Mouse (Mus musculus) cerebellum, adult 9-10 months (tissue): Measurements from ENCODE around the gene Dnph1.
"Not testable (repeated sequence)": the region's sequence is repeated elsewhere in the genome, so short reads cannot be mapped to it uniquely, and the experiment has no call there.

Experiments used
- DNase-seq: peaks from one replicate; pipeline ENCODE4 v3.0.0; 2022

Gene Dnph1

GRCm38 (mm10) chr17:46496623-46497434 lies at the start of gene Dnph1:
TSS of gene Dnph1 (plus strand) at chr17:46496711.
- DNase-seq = peak; percentile 82

DNA sequence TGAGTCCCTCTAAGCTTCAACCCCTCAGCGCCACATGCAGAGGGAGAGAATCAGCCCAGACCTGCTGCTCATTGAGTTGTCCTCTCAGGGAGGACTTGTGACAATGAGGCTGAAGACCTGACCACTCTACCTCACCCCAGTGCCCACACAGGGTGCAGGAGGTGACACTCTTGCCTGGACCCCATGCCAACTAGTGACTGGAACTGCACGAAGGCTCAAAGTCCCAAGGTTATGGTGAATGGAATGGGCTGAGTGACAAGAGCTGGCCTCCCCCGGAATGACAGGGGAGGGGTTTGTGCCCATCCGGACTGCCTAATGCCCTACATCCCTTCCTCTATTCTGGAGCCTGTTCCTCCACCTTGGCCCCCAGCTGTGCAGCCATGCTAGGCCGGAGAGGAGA lies 43.8 kb upstream of the Dnph1 start:
- no peak for DNase-seq

DNA sequence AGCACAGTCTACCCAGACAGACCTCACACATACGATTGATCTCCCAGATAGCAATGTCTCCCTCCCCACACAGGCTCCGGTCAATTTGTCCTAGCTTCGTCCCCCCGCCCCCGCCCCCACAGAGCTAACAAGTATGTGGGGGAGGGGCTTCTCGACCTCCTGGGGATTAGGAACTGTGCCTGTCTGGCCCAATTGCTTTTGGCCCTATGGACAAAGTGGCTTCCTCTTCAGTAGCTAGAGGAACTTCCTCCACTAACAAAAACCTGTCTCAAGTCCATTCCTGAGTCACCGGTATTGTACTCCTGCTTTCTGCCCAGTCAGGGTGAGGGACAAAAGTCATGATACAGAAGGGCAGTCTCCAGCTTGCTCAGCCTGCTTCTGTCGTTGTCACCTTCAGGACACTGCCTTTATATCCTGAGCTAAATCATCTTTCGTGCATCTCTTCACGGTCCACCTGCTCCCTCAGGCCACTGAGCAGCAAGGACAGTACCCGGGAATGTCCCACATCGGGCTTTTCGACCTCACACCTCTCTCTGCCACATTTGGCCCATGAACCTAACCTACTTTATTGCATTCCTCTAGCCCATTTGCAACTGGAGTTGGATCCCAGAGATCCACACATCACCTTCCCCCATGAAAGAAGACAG lies 43.1 kb upstream of the Dnph1 start:
- no peak for DNase-seq

DNA sequence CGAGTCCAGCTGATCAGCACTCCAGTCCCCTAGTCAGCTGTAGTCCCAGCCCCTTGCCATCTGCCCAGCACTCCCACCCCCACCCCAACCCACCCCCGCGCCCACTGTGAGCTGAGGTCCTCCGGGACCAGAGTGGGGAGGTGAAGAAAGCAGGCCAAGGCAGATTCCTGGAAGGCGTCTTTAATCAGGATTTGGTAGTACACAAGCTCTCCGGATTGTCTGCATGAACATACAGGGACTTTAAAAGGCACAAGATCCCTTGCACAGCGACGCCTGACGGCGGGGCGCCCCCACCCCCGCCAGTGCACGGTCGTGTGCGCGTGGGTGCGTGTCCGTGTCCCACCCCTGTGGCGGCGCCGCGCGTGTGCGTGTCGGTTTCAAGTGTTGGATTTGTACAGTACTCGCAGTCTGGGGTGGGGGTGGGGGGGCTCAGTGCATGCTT lies 42.5 kb upstream of the Dnph1 start:
- no peak for DNase-seq

DNA sequence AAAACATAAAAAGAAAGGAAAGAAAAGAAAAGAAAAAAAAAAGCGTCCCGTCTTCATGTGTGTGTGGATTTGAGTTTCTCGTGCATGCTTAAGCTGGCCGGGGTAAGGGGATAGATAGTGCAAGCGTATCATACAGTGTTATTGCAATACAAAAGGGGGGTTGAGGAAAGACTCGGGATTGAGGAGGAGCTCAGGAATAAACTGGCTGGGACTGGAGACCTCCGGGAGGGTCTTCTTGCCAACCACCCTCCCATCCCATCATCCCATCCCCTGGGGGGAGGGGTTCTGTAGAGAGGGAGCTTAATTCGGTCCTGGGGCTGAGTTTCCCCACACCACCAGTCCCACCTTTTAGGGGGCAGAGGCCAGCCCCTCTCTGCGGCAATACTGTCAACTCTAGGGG lies 42.0 kb upstream of the Dnph1 start:
- no peak for DNase-seq

GRCm38 (mm10) chr17:46455110-46455691 lies 41.3 kb upstream of the Dnph1 start:
- DNase-seq = no peak

GRCm38 (mm10) chr17:46457791-46458190 lies 38.7 kb upstream of the Dnph1 start:
- DNase-seq = peak; percentile 58

GRCm38 (mm10) chr17:46458439-46458838 lies 38.1 kb upstream of the Dnph1 start:
- DNase-seq = no peak

DNA sequence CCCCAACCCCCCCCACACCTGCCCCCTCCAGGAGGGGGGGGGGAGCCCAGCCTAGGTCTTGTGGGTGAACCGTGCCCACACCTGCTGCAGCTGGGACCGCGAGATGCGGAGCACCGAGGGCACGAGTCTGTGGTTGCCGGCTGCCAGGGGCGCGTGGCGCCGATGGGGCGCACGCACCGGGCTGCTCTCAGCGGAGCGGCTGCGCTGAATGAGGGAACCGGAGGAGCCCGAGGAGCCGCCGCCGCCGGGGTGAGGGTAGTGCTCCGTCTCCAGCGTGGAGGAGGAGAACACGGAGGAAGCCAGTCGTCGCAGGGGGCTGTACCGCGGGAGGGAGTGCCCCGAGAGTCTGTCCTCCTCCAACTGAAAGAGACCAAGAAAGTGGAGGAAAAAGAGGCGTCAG lies 35.8 kb upstream of the Dnph1 start:
- DNase-seq = no peak

- DNase-seq = no peak
Measured at GRCm38 (mm10) chr17:46461347-46461746, 35.2 kb upstream of the Dnph1 start.

- no peak for DNase-seq
Measured at GRCm38 (mm10) chr17:46462226-46462625, 34.3 kb upstream of the Dnph1 start.

- peak; percentile 73 for DNase-seq
Measured at GRCm38 (mm10) chr17:46467830-46468229, 28.7 kb upstream of the Dnph1 start.

DNA sequence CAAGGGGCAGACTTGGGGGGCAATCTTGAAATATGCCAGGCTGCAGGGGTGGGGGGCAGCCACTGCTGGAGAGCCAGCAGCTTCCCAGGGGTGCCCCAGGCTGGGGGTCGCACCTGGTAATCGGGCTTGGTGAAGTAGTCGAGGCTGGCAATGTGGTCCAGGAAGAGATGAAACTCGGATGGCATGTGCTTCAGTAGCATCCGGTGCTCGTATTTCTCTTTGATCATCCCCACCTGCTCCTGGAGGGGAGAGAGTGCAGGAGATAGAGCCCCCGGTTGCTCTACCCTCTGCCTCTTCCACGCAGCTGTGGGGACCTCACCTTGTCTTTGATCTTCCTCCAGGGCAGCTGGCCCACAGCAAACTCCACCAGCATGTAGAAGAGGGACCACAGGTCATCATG lies 19.9 kb upstream of the Dnph1 start:
- DNase-seq = no peak

- DNase-seq = no peak
Measured at GRCm38 (mm10) chr17:46477286-46477685, 19.2 kb upstream of the Dnph1 start.

- DNase-seq = peak; percentile 84
Measured at GRCm38 (mm10) chr17:46483561-46484001, 12.9 kb upstream of the Dnph1 start.

- peak; percentile 66 for DNase-seq
Measured at GRCm38 (mm10) chr17:46484021-46484431, 12.5 kb upstream of the Dnph1 start.

GRCm38 (mm10) chr17:46484461-46484875 lies 12.0 kb upstream of the Dnph1 start:
- peak; percentile 72 for DNase-seq

DNA sequence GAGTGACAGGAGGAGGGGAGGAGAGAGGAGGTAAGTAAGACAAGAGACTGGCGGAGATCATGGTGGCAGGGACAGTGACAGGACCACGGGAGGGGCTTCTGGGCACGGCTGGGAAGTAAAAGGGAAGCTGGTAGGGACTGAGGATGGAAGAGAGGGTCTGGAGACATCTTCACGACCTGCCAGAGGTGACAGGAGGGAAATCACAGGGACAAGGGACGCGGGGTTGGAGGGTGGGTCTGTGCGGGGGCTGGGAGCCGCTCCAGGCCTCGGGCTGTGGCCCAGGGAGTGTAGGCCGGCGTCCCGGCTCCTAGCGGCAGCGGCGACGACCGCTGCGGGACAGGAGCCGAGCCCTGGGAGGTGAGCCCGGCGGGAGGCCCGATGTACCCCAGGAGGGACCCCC lies 9.5 kb upstream of the Dnph1 start:
- DNase-seq = no peak

DNA sequence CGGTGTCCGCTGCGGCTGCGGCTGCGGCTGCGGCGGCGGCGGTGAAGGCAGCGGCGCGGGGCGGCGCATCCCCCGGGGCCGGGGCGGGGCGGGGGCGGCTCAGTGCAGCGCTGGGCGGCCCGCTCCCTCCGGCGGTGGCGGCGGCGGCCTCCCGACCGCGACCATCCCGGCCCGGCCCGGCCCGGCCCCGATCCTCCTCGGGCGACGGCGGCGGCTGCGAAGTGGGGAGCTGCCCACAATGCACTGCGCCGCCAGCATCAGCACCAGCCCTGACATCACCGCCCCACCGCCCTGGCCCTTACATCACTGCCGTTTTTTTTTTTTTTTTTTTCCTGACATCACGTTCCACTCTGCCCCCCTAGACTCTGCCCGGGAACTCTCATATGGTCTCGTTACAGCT lies 9.1 kb upstream of the Dnph1 start, which contains the start of gene Ttbk1:
Gene Ttbk1, minus strand, starts transcription at position 245 of the 400 bp plus-strand sequence.
- DNase-seq = peak; percentile 71

DNA sequence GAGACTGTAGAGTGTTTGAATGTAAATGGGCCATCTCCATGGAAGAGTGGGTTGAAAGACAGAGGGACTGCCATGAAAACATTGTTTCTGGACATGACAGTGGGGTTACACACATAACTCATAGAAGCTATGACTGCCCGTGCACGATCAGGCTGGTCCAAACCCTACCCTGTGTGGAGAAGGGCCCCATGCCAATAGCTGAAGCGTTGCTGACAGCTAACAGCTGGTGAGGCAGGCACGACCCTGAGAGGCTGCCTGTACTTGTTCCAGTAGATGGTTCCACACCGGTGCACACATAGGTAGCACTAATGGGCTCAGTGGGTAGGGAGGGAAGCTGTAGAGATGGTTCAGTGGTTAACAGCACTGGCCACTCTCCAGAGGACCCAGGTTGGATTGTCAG lies 1.0 kb upstream of the Dnph1 start:
- no peak for DNase-seq

- DNase-seq = not testable (repeated sequence)
Measured at GRCm38 (mm10) chr17:46496081-46496480, 430 bp upstream of the Dnph1 start.

DNA sequence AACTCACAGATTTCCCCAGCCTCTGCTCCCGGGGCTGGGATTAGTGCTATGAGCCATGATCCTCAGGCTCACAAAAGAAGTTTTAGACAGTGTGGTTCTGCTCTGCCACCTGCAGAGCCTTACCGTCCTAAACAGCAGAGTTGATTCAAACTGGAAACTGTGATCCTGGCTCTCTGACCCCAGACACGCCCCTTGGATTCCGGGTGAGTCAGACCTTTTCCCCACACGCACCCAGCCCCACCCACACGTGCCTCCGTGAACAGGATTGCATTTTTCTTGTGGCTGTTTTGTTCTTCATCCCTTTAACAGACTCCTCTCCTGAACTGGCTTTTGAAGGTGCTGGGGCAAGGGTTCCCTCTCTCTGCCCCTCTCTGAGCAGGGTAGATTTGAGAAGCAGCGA lies 1.4 kb downstream of the Dnph1 start:
- DNase-seq = no peak

DNA sequence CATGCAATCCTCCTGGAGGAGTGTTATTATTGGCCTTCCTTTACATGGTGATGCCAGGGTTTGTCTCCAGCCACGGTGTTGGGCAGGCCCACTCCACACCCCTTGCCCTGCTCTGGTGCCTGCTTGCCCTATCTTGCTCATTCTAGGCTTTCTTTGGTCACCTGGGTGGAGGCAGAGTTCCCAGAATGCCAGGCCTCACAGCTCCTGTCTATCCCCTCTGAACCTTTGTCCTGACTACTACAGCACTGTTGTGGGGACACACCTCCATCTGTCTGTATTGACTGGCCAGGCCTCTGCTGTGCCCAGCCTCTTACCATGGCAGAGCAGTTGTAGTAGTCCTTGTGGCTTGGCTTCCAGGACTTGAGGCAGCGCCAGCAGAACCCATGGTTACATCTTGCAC lies 6.3 kb downstream of the Dnph1 start:
- DNase-seq = no peak
